Mouse (Mus musculus) thymus, adult 2 months (tissue): ENCODE data around the gene Fcrl5. TPM values are rescaled to one million over a fixed set of nuclear protein-coding genes. Genes with fewer than 3 reads are reported as not detected.

Experiments used
- DNase-seq: peaks from one replicate; pipeline ENCODE4 v3.0.0; 2021
- H3K27ac ChIP-seq: fragments of 200-500 bp; 2 replicates; pipeline ENCODE4 v1.5.1; 2012; ENCODE audit warnings: low read length, control low read depth; ENCODE audit not compliant: control insufficient read depth, insufficient read depth
- H3K27me3 ChIP-seq: fragments of 200-500 bp; 2 replicates; pipeline ENCODE4 v1.6.1; 2012; ENCODE audit warnings: mild to moderate bottlenecking, low read length, moderate library complexity, mixed read lengths; ENCODE audit not compliant: control insufficient read depth, insufficient read depth
- H3K36me3 ChIP-seq: fragments of 200-500 bp; 2 replicates; pipeline ENCODE4 v1.6.1; 2012; ENCODE audit warnings: mild to moderate bottlenecking, low read length, moderate library complexity; ENCODE audit not compliant: control insufficient read depth, insufficient read depth
- H3K4me1 ChIP-seq: fragments of 200-500 bp; replicated peaks from 2 replicates; pipeline ENCODE4 v1.6.1; 2012; ENCODE audit warnings: low read length; ENCODE audit not compliant: control insufficient read depth, insufficient read depth
- H3K4me3 ChIP-seq: fragments of 200-500 bp; 2 replicates; pipeline ENCODE4 v1.5.1; 2012; ENCODE audit warnings: mild to moderate bottlenecking, low read length, control low read depth, moderate library complexity; ENCODE audit not compliant: control insufficient read depth, insufficient read depth
- CTCF ChIP-seq: fragments of 200-500 bp; IDR thresholded peaks from 2 replicates; pipeline ENCODE4 v1.5.1; 2012; ENCODE audit warnings: mild to moderate bottlenecking, control low read depth, low read length, moderate library complexity, borderline replicate concordance; ENCODE audit not compliant: control insufficient read depth, poor library complexity, insufficient read depth; ENCODE audit errors: extremely low read depth
- POLR2A ChIP-seq: fragments of 200-500 bp; IDR thresholded peaks from 2 replicates; pipeline ENCODE4 v1.6.1; 2012; ENCODE audit warnings: mild to moderate bottlenecking, low read length, control low read depth, moderate library complexity; ENCODE audit not compliant: control insufficient read depth, poor library complexity, insufficient read depth; ENCODE audit errors: extremely low read depth
- WGBS: fragments of 180-500 bp; shearing (Covaris S2); methylation state at CpG from one replicate; pipeline ENCODE4 v1.1.7; 2018; 5-methylcytosine and 5-hydroxymethylcytosine counted together
- polyA plus RNA-seq: library from polyadenylated mRNA; depleted of rRNA; stranded (reverse); fragments of >200 nt; gene quantifications from 2 replicates; pipeline ENCODE4 v1.2.3, GENCODE M21; 2012

Gene Fcrl5
- polyA plus RNA-seq, 1 experiment: 0.86 TPM

- TF ChIP-seq POLR2A (no peak), CTCF (peak; percentile 48; the same call in 1 of the 2 replicates)
- Histone ChIP-seq H3K4me1 (peaks cover 7% of the 10 kb centered on the region), H3K36me3 (no peaks in the 10 kb centered on the region), H3K4me3 (no peak overlapping the region), H3K27me3 (no peaks in the 10 kb centered on the region), H3K27ac (no peak overlapping the region)
- WGBS: 52% methylated on average over 7 of the region's 7 CpGs
- peak; percentile 26 for DNase-seq
Observed at GRCm38 (mm10) chr3:87504330-87504729, 68.8 kb downstream of the Fcrl5 start.

- no peak for DNase-seq
- Histone ChIP-seq H3K27ac (no peak overlapping the region), H3K27me3 (no peaks in the 10 kb centered on the region), H3K4me3 (no peak overlapping the region), H3K36me3 (no peaks in the 10 kb centered on the region), H3K4me1 (peaks cover 6% of the 10 kb centered on the region)
- no peak for TF ChIP-seq POLR2A
- TF ChIP-seq CTCF: no peak
- 70% methylated on average over 4 of the region's 4 CpGs for WGBS
Observed at GRCm38 (mm10) chr3:87504749-87505425, 69.3 kb downstream of the Fcrl5 start.

- H3K27me3 ChIP-seq: no peaks in the 10 kb centered on the region
- TF ChIP-seq CTCF (no peak), POLR2A (no peak)
- peaks cover 1% of the 10 kb centered on the region; the same call in 1 of the 2 replicates for H3K4me1 ChIP-seq
- H3K27ac ChIP-seq: no peak overlapping the region
- no peak overlapping the region for H3K4me3 ChIP-seq
- H3K36me3 ChIP-seq: no peaks in the 10 kb centered on the region
- no peak for DNase-seq
- WGBS: 58% methylated on average over 12 of the region's 12 CpGs
Observed at GRCm38 (mm10) chr3:87506456-87507416, 71.2 kb downstream of the Fcrl5 start.

GRCm38 (mm10) chr3:87508205-87508901, 72.8 kb downstream of the Fcrl5 start:
- Histone ChIP-seq H3K27ac (no peak overlapping the region), H3K27me3 (no peaks in the 10 kb centered on the region), H3K4me1 (peaks cover 12% of the 10 kb centered on the region), H3K4me3 (no peak overlapping the region), H3K36me3 (no peaks in the 10 kb centered on the region)
- no peak for TF ChIP-seq POLR2A
- TF ChIP-seq CTCF: peak; percentile 19; the same call in 1 of the 2 replicates
- peak; percentile 84 for DNase-seq
- 44% methylated on average over 17 of the region's 17 CpGs for whole genome bisulfite sequencing

- no peak overlapping the region for H3K27ac ChIP-seq
- H3K4me3 ChIP-seq: no peak overlapping the region
- no peaks in the 10 kb centered on the region for H3K36me3 ChIP-seq
- DNase-seq: no peak
- H3K27me3 ChIP-seq: no peaks in the 10 kb centered on the region
- TF ChIP-seq POLR2A (no peak), CTCF (no peak)
- peaks cover 12% of the 10 kb centered on the region for H3K4me1 ChIP-seq
- WGBS: 39% methylated on average over 4 of the region's 4 CpGs
Observed at GRCm38 (mm10) chr3:87509061-87509460, 73.5 kb downstream of the Fcrl5 start.

GRCm38 (mm10) chr3:87510832-87511231, 75.3 kb downstream of the Fcrl5 start:
- DNase-seq: no peak
- Histone ChIP-seq H3K4me1 (peaks cover 14% of the 10 kb centered on the region), H3K4me3 (no peak overlapping the region), H3K36me3 (no peaks in the 10 kb centered on the region), H3K27me3 (no peaks in the 10 kb centered on the region), H3K27ac (no peak overlapping the region)
- TF ChIP-seq CTCF: no peak
- no peak for TF ChIP-seq POLR2A
- 95% methylated on average over 9 of the region's 9 CpGs for WGBS
